Mouse (Mus musculus) neural tube, embryonic 14.5 days (tissue): Measurements from ENCODE around the gene Gm5617. TPM values are rescaled to one million over a fixed set of nuclear protein-coding genes. Genes with fewer than 3 reads are reported as not detected.

Source experiments
- ATAC-seq: fragments of 200-750 bp; cut with Nextera tagmentation; 2 replicates; pipeline ENCODE4 v1.8.0; 2017; ENCODE audit warnings: low read depth, mild to moderate bottlenecking, moderate TSS enrichment, moderate library complexity
- H3K27ac ChIP-seq: fragments of 300-500 bp; sonication (generic); 2 replicates; pipeline ENCODE4 v1.5.1; 2014; ENCODE audit warnings: low read depth, mild to moderate bottlenecking, control low read depth, low read length, moderate library complexity, mixed read lengths
- H3K27me3 ChIP-seq: fragments of 300-500 bp; sonication (generic); 2 replicates; pipeline ENCODE4 v1.6.1; 2014; ENCODE audit warnings: low read length; ENCODE audit not compliant: control insufficient read depth, insufficient read depth
- H3K36me3 ChIP-seq: fragments of 300-500 bp; sonication (generic); 2 replicates; pipeline ENCODE4 v1.6.1; 2014; ENCODE audit warnings: low read length, mixed read lengths; ENCODE audit not compliant: control insufficient read depth, insufficient read depth
- H3K4me1 ChIP-seq: fragments of 300-500 bp; sonication (generic); 2 replicates; pipeline ENCODE4 v1.6.1; 2014; ENCODE audit warnings: low read length; ENCODE audit not compliant: control insufficient read depth, insufficient read depth
- H3K4me2 ChIP-seq: fragments of 300-500 bp; sonication (generic); 2 replicates; pipeline ENCODE4 v1.6.1; 2014; ENCODE audit warnings: mild to moderate bottlenecking, low read depth, low read length, control low read depth
- H3K4me3 ChIP-seq: fragments of 300-500 bp; sonication (generic); 2 replicates; pipeline ENCODE4 v1.5.1; 2014; ENCODE audit warnings: low read depth, low read length, control low read depth, mixed read lengths
- H3K9ac ChIP-seq: fragments of 300-500 bp; sonication (generic); replicated peaks from 2 replicates; pipeline ENCODE4 v1.6.1; 2014; ENCODE audit warnings: low read depth, mild to moderate bottlenecking, control low read depth, low read length, mixed read lengths
- H3K9me3 ChIP-seq: fragments of 300-500 bp; sonication (generic); 2 replicates; pipeline ENCODE4 v1.6.1; 2016; ENCODE audit warnings: low read length; ENCODE audit not compliant: control insufficient read depth
- WGBS: fragments of 180-500 bp; shearing (Covaris S2); extraction: QIAGEN DNeasy Blood & Tissue Kit; methylation state at CpG from one replicate; pipeline ENCODE4 v1.1.7; 2014; 5-methylcytosine and 5-hydroxymethylcytosine counted together
- polyA plus RNA-seq: library from polyadenylated mRNA; unstranded; fragments of >200 nt; fragmentation: Nextera tagmentation; extraction: Ambion mirVana; gene quantifications from 2 replicates; pipeline ENCODE4 v1.2.1, GENCODE M21; 2014

Gene Gm5617
- polyA plus RNA-seq, 1 experiment from 2014 or later, result 26.5 TPM

- peak; percentile 100 for ATAC-seq
- 1% methylated on average over 49 of the region's 49 CpGs for WGBS
- peak within 1 kb of the TSS; percentile 79 for H3K9ac ChIP-seq
- no peaks in the 10 kb centered on the region for H3K36me3 ChIP-seq
- H3K27me3 ChIP-seq, result no peaks in the 10 kb centered on the region
- peak within 1 kb of the TSS; percentile 85 for H3K4me3 ChIP-seq
- no peaks in the 10 kb centered on the region for H3K9me3 ChIP-seq
- H3K27ac ChIP-seq, result no peak within 1 kb of the TSS
- H3K4me2 ChIP-seq, result peak within 1 kb of the TSS; percentile 83
- H3K4me1 ChIP-seq, result no peaks in the 10 kb centered on the region
Observed at GRCm38 (mm10) chr9:48480411-48481213, 14.6 kb upstream of the Gm5617 start, which contains the start of gene Rexo2. Rexo2 (minus strand) TSS chr9:48480623.

GRCm38 (mm10) chr9:48481214-48482134 lies 13.8 kb upstream of the Gm5617 start:
- Histone ChIP-seq H3K4me2 (peak overlapping the region; percentile 83), H3K27me3 (no peaks in the 10 kb centered on the region), H3K27ac (no peak overlapping the region), H3K9me3 (no peaks in the 10 kb centered on the region), H3K4me3 (peak overlapping the region; percentile 85), H3K4me1 (no peaks in the 10 kb centered on the region), H3K36me3 (no peaks in the 10 kb centered on the region), H3K9ac (0 out of 2 replicates have a peak overlapping the region, but pooled peaks have one; percentile 21)
- WGBS, result 37% methylated on average over 20 of the region's 20 CpGs
- no peak for ATAC-seq

GRCm38 (mm10) chr9:48495548-48495932 lies 298 bp downstream of the Gm5617 start:
- Histone ChIP-seq H3K4me2 (peak overlapping the region; percentile 69), H3K27me3 (no peaks in the 10 kb centered on the region), H3K4me3 (peak overlapping the region; percentile 72), H3K4me1 (peaks cover 16% of the 10 kb centered on the region), H3K9ac (peak overlapping the region; percentile 82), H3K9me3 (no peaks in the 10 kb centered on the region), H3K36me3 (peaks cover 12% of the 10 kb centered on the region), H3K27ac (peak overlapping the region; percentile 96)
- WGBS, result 3% methylated on average over 34 of the region's 34 CpGs
- peak; percentile 38; the same call in 1 of the 2 replicates for ATAC-seq

- Histone ChIP-seq H3K9ac (no peak overlapping the region), H3K27ac (no peak overlapping the region), H3K9me3 (no peaks in the 10 kb centered on the region), H3K4me2 (no peak overlapping the region), H3K4me3 (no peak overlapping the region), H3K4me1 (peaks cover 1% of the 10 kb centered on the region), H3K27me3 (no peaks in the 10 kb centered on the region), H3K36me3 (no peaks in the 10 kb centered on the region)
- ATAC-seq, result no peak
- WGBS, result 87% methylated on average over 7 of the region's 7 CpGs
Observed at GRCm38 (mm10) chr9:48501192-48501591, 6.0 kb downstream of the Gm5617 start.

- Histone ChIP-seq H3K9me3 (no peaks in the 10 kb centered on the region), H3K9ac (no peak overlapping the region), H3K4me2 (no peak overlapping the region), H3K36me3 (no peaks in the 10 kb centered on the region), H3K4me3 (no peak overlapping the region), H3K27me3 (no peaks in the 10 kb centered on the region), H3K4me1 (no peaks in the 10 kb centered on the region), H3K27ac (no peak overlapping the region)
- ATAC-seq, result no peak
- WGBS, result 71% methylated on average over 2 of the region's 2 CpGs
Observed at GRCm38 (mm10) chr9:48503001-48503400, 7.8 kb downstream of the Gm5617 start.

GRCm38 (mm10) chr9:48504741-48505365 lies 9.6 kb downstream of the Gm5617 start:
- no peak overlapping the region for H3K4me3 ChIP-seq
- no peaks in the 10 kb centered on the region for H3K36me3 ChIP-seq
- no peak overlapping the region for H3K9ac ChIP-seq
- no peak overlapping the region for H3K27ac ChIP-seq
- H3K9me3 ChIP-seq, result no peaks in the 10 kb centered on the region
- no peaks in the 10 kb centered on the region for H3K27me3 ChIP-seq
- no peaks in the 10 kb centered on the region for H3K4me1 ChIP-seq
- no peak for ATAC-seq
- no peak overlapping the region for H3K4me2 ChIP-seq
- 73% methylated on average over 8 of the region's 8 CpGs for WGBS

GRCm38 (mm10) chr9:48510134-48510533 lies 14.9 kb downstream of the Gm5617 start:
- Histone ChIP-seq H3K36me3 (no peaks in the 10 kb centered on the region), H3K4me3 (no peak overlapping the region), H3K9ac (no peak overlapping the region), H3K27me3 (no peaks in the 10 kb centered on the region), H3K4me2 (no peak overlapping the region), H3K4me1 (no peaks in the 10 kb centered on the region), H3K27ac (no peak overlapping the region), H3K9me3 (no peaks in the 10 kb centered on the region)
- no peak for ATAC-seq
- WGBS, result 95% methylated on average over 5 of the region's 5 CpGs

GRCm38 (mm10) chr9:48515332-48515731 lies 20.1 kb downstream of the Gm5617 start:
- Histone ChIP-seq H3K4me2 (no peak overlapping the region), H3K4me3 (no peak overlapping the region), H3K27ac (no peak overlapping the region), H3K9me3 (no peaks in the 10 kb centered on the region), H3K9ac (no peak overlapping the region), H3K4me1 (peaks cover 4% of the 10 kb centered on the region; the same call in 1 of the 2 replicates), H3K27me3 (no peaks in the 10 kb centered on the region), H3K36me3 (no peaks in the 10 kb centered on the region)
- ATAC-seq, result no peak
- 67% methylated on average over 1 of the region's 1 CpGs for WGBS
